Mouse (Mus musculus) megakaryocyte, embryonic 14.5 days (primary cell): ENCODE measurements around the gene Asb4.

Experiments used
- FLI1 ChIP-seq: IDR thresholded peaks from 2 replicates; pipeline ENCODE4 v1.6.1; 2012; ENCODE audit warnings: low read length, inconsistent platforms, mixed read lengths
- GATA1 ChIP-seq: IDR thresholded peaks from 3 replicates; pipeline ENCODE4 v1.6.1; 2012; ENCODE audit warnings: mixed read lengths, low read length, inconsistent platforms, borderline replicate concordance

DNA sequence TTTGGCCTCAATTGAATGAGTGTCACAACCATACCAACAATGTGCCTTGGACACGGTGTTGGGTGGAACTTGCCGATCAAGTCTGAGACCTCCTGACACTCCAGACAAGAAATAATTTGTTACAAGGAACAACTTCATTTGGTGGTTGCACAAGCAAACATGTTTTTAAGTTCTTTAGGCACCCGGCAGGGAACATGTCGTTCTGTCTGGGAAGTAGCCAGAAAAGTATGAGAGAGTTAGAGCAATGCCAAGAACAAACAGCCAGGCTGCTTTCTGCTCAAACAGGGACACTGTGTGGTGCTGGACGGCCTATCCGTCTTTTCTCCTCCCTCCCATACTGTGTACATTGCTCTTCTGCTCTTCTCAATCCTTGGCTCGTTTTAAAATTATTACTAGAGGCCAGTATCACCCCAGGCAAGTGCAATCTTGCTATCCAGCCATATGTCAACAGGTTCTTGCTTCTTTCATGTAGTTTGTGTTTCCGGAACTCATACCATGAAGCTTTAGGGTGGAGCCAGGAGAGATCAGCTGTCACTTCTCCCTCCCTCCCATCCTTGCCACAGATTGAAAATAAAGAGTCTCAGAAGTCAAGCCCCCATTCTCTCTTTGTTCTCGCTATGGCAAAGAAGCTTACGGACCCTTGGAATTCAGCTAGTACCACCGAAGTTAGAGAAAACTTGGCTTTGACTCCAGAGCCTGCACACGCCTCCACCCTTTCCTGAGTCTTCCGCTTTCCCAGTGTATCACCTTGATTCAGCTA is 60.1 kb downstream of the Asb4 start:
- TF ChIP-seq FLI1: no peak
- no peak for TF ChIP-seq GATA1
